Mouse (Mus musculus) urinary bladder, postnatal 4 days (tissue): Measurements from ENCODE around the gene Pcx.

Experiments
- DNase-seq, 2 experiments: peaks; one replicate each; pipeline ENCODE4 v3.0.0; 2021 to 2022; ENCODE audit warnings: low spot score in 2 of 2

Pcx gene

DNA sequence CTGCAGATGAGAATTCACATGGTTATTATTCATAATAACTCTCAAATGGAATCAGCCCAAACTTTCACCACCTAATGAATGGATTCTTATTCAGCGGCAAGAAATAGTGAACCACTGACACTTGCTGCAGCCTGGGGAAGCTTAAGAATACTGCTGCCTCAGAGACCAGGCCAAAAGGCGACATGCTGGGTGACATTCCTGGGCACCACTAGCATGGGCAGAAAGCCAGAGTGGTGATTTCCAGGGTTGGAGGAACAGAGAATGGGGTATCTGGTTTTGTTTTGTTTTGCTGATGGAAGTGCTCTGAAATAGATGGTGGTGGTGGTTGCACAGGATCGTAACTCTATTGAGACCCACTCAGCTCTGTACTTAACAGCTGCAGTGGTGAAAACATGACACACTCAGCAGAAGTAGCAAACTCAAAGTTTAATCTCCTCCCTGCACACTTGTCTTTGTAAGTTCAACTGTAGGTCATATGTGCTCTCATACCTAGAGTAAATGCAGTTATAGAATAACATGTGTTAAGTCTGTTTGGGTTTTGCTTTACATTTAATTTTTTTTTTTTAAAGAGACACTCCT is 38.1 kb downstream of the Pcx start:
- DNase-seq, result no peak

DNA sequence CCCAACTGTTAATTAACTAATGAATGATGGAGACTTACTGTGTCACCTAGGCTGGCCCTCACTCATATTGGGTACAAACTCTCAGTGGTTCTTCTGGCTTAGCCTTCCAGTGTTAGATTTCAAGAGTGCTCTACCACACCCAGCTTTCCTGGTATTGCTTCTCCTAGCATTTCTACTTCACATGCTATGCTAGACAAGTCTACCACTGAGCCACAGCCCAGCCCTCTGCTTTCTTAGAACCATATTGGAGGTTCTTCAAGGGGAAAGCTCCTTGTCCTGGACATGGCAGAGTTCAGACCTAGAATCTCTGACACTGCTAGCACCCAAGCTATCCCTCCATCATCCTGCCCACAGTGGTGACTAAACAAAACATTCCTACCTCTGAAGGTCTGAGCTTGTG is 44.0 kb downstream of the Pcx start:
- no peak for DNase-seq

DNA sequence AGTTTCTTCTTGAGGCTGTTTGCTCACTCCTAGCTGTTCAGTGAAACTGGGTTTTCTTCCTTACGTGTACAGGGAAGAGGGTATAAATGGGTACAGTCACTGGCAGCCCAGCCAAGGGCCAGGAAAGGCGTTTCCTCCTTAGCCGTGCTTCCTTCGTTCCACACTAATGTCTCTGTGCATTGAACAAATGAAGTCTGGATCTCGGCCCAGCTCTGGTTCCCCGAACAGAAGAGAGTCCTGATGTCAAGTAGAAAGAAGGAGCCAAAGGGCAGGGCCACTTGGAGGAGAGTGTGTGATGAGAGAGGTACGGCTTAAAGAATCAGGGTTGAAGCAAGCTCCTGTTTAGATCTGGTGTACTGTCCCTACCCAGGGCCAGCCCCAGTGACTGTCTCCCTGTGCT is 44.8 kb downstream of the Pcx start:
- no peak for DNase-seq

GRCm38 (mm10) chr19:4556787-4557186 is 46.5 kb downstream of the Pcx start:
- DNase-seq, result no peak

DNA sequence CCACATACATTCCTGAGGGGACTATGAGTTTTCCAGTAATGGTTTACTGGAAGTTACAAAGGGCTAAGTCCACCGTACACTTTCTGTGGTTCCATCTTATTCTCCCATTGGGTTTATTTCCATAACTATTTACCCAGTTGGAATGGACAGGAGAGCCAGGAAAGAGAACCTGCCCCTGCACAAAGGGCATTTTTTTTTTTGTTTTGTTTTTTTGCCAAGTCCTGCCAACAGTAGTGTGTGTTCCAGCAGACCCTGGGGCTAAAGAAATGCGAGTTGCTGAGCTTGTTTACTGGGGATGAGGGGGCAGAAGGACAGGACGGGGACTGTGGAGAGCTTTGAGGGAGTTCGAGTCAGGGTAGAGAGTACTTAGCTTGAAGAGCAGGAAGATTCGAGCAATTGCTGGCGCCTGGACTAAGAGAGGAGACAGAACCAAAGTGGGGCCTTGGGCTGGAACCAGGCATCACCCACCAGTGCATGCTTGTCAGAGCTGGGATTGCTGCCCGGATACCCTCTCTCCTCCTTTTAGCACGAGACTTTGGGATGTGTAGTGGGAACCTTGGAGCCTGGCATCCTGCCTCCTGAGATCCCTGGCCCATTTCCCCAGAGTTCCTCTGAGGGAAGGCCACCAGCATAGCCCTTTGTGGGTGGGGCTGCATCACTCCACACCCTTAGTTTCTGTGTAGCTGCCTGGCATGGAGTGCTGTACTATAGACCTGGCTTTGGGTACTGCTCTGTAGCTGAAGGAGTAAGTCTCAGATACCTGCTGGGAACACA is 47.7 kb downstream of the Pcx start:
- DNase-seq, result no peak

DNA sequence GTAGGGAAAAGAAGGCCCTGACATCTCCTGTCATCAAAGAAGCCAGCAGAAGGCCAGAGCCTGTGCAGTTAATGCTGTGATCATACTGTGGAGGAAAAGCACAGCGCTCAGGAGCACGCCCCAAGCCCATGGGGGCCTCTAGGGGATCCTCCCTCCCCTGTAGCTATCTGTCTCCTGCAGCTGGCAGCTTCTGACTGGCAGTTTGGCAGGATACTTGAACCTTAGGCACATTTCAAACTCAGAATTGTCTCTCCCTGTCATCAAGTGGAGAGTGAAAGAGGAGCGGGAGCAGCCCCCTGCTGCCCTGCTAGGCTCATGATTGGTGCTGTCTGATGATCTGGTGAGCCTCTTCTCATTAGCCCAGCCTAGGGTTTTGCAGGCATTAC is 48.3 kb downstream of the Pcx start:
- DNase-seq, result no peak

- DNase-seq, result no peak
Measured at GRCm38 (mm10) chr19:4559011-4559410, 48.7 kb downstream of the Pcx start.

DNA sequence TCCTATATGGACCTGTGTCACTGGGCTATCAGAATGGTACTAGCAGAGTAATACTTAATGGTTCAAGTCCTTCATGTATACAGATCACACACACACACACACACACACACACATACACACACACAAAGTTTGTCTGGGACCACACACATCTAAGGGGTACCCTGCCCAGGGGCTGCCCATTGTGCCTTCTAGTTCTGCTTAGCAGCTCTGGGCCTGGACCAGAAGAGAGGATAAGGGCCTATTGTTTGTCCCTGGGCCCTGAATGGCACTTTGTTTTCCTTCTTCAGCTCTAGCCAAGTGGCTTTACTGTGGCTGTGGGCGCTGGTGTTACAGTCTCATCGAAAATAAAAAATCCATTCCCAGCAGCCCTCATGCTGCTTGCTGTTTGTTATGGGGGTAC is 49.3 kb downstream of the Pcx start:
- DNase-seq, result no peak

- no peak for DNase-seq
Measured at GRCm38 (mm10) chr19:4560205-4560604, 49.9 kb downstream of the Pcx start.

- DNase-seq, result no peak
Measured at GRCm38 (mm10) chr19:4565678-4566077, 55.4 kb downstream of the Pcx start.

DNA sequence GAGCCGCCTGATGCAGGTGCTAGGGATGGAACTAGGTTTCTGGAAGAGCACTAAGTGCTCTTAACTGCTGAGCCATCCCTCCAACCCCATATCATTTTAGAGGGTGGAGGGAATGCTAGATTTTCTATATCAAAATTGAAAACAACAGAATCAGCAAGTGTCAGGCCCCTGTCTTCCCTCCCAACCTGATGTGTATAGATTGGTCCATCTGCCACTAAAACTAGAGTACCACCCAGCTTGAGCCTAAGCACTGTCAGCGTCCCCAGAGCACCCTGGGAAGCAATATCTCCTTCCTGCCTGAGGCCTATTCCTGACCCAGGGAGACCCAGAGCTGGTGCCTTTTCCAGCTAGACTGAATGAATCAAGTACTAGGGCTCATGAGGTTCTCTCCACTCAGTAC is 56.6 kb downstream of the Pcx start:
- no peak for DNase-seq

- DNase-seq, result no peak
Measured at GRCm38 (mm10) chr19:4567665-4568064, 57.4 kb downstream of the Pcx start.

- DNase-seq, result no peak
Measured at GRCm38 (mm10) chr19:4568832-4569231, 58.6 kb downstream of the Pcx start.

DNA sequence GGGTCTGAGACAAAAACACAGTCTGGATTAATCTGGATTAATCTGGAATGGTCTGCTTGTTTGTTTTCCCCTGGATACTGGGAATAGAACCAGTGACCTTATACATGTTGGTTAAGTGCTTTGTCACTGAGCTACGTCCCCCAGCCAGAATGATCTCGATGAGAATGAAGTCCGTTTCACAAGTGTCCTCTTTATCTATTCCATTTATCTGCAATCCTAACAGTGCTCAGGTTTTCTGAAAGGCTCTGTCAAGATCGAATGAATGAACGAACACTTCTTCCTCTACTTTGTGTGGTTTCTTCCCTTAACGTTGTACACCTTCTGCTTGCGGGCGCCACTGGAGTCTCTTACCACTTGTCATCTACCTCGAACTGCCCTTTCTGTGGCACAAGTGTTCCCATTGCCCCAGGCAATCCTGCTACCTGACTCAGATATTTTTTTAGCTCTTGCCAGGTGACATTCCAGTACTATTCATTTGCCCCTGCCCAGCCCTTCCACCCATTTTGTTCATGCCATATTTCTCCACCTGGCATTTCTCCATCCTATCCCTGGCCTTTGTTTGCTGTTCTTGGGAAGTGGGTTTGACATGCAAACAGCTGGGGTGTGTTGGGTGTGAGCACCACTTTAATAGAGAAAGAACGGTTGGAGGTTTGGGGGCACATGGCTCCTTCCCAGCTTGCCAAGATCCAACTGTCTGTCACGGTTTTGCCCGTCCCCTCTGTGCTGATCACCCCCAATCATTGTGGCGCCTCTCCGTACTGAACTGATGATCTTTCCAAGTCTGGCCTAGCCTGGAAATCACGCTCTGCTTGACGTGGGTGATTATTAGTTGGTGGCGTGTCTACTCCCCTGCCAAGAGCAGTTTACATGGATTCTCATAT is 59.3 kb downstream of the Pcx start:
- no peak for DNase-seq

DNA sequence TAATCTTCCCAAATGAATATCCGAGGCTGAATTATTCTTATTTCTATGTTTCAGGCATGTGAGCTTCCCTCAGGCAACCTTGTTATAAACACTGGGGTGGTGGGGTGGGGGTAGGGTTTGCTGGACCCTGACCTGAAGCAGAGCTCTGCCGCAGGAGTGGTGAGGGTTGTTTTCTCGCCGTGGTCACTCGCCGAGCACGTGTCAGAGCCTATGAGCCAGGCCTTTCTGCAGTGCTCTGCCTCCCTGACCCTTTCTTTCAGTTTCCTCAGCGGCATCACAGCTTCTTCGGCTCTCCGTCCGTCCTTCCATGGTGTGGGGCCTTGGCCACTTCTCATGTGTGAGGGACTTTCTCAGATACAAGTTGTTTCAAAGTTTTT is 60.0 kb downstream of the Pcx start:
- no peak for DNase-seq

- DNase-seq, result no peak
Measured at GRCm38 (mm10) chr19:4570815-4571214, 60.5 kb downstream of the Pcx start.

GRCm38 (mm10) chr19:4571658-4572057 is 61.4 kb downstream of the Pcx start:
- DNase-seq, result no peak

DNA sequence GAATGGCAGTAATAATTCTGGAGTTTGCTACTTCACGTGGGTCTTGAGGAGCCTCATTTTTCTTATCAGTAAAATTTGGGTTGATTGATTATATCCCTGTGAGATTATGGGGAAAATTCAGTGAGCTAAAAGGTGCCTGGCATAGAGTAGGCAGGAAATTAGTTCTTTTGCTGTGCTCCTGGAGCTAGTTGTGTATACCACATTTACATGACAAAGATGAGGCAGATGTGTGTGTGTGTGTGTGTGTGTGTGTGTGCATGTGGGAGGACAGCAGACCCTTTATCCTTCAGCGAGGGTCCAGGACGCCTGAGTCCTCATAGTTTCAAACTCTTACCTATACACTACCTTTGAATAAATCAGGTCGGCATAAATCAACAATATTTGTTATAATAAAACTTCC is 61.8 kb downstream of the Pcx start:
- no peak for DNase-seq

GRCm38 (mm10) chr19:4572467-4572866 is 62.2 kb downstream of the Pcx start:
- no peak for DNase-seq

- DNase-seq, result no peak
Measured at GRCm38 (mm10) chr19:4573241-4573640, 63.0 kb downstream of the Pcx start.

DNA sequence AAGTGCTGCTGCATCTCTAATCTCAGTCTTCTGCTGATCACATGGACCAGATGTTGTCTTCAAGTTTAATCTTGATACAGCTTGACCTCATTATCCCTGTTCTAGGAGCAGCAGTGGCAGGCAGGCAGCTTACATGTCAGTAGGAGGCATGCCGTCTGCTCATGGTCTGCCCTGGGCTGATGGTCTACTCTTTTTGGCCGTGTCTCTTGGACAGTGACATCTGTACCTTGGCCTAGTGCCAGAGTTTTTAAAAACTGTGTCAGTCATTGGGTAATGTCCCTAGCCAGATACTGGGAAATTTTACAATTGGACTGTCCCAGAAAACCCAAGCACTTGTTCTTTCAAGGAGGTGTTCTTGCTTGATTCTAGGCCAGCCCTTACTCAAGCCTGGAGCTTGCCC is 68.5 kb downstream of the Pcx start:
- DNase-seq, result no peak

DNA sequence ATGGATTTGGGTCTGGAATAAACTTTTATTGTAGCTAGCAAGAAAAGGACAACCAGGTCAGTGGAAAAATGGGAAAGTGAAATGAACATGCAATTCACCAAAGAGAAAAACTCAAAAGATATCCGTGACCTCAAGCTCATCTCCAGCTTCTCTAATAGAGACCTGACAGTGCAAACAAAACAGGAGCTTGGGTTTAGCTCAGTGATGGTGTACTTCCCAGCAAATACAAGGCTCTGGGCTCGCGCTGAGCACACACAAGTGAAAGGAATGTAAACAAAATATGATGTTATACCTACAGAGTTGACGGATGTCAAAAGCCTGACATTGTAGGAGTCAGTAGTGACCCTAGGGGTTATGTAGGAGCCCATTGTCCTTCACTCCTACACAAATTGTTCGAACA is 69.0 kb downstream of the Pcx start:
- no peak for DNase-seq

DNA sequence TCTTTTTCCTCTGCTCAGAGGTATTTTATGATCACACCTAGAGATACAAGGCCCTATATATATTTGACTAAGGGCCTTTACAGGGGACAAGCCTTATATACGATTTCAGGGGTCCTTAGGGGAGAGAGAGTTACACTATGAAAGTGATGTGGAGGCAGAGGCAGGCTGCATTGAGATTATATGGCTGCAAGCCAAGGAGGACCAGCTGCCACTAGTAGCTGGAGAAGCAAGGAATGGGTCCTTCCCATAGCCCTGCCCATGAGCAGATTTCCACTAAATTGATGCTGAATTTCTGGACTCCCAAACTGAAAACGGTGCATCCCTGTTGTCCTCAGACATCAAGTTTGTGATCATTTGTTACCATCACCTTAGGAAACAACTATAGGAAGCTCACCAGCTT is 73.6 kb downstream of the Pcx start:
- DNase-seq, result no peak
